Mouse (Mus musculus): ENCODE data around the gene Stx5a.

DNA sequence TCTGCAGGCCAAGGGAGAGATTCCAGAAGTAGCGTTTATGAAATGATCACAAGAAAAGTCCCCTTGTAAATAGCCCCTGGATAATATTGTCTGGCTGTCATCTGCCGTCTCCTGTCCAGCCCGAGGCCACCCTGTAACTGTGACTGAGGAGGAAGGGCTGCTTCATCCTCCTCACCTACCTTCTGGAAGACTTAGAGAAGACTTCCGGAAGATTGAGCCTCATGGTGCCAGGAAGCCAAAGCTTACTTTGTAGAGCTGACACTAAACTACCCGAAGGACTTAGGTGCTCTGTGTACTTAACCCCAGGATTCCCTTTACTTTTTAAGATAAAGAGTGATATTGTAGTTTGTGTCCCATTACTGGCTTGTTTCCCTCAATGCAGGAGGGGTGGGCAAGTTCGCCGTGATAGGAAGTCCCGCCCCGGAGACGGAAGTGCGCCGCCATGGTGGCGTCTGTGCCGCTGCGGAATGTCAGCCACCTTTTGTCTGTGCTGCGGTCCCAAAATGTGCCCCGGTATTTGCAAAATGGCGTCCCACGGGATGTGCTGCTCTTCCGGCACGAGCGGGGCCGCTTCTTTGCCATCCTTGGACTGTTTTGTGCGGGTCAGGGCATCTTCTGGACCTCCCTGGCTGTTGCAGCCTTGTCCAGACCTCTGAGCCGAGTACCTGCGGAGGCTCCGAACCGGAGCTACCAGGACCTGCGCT, 29.5 kb downstream of the Stx5a start, which contains the start of gene Tmem223:
- TF ChIP-seq CTCF (IDR thresholded peaks at IDR 0.05; ENCODE audit: control insufficient read depth, insufficient read depth, low read length): peak; percentile 11; the same call in 1 of the 2 replicates
- peak; percentile 93 for TF ChIP-seq POLR2A (IDR thresholded peaks at IDR 0.05; ENCODE audit: borderline replicate concordance, control insufficient read depth, low read depth, low read length)

Measured in bone marrow, adult 2 months (tissue).